Comparison of ENCODE assay signal across 8 mouse cellular contexts in the genomic region with DNA sequence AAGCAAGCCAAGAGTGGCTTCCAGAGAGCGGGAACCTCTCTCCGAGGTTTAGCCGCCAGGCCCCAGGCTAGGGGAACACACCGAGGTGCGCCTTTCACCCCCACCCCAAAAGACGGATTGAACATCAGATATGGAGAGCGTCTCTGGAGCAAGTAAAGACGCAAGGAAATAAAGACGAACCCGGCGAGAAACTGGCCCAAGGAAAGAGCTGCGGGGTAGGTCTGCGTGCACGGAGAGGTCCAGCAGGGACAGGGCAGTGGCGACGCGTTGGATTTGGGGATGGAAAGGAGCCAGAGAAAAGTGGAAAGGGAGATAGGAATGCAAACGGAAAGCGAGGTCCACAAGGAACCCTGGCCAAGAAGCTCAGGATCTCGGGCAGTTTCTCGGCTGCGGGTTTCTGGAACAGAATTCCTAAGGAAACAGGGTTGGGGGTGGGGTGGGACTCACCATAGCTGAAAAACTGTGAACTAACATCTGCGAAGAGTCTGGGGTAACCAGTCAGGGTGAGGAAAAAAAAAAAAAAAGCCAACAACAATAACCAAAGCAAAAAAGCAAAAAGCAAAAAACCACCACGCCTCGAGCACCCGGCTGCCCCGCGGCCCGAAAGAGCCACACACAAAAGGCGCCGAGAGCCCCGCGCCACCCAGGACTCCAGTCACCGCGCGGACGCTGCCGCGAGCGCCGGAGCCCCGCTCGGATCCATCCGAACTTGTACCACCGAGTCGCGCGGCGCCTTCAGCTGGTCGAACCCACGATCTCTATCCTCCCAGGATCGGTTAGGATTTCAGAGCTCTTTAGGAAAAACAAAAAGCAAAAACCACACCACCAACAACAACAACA. TPM values are rescaled to one million over a fixed set of nuclear protein-coding genes. Genes with fewer than 3 reads are reported as not detected.
DNase-seq lines count a peak whose midpoint lies in the region; ATAC-seq lines count a peak whose summit lies in the region.

No protein-coding gene starts in this region.

- no peak for ATAC-seq in heart, embryonic 15.5 days (replicated peaks; ENCODE audit: insufficient number of reproducible peaks, insufficient read depth, low FRiP score, low read depth)

- H3K4me3 ChIP-seq in heart, embryonic 15.5 days = peak overlapping the region; percentile 57
- H3K4me3 ChIP-seq in macrophage (ENCODE audit: inconsistent target) = peak overlapping the region; percentile 25; the same call in 1 of the 2 replicates

- H3K27ac ChIP-seq in heart, embryonic 15.5 days = no peak overlapping the region
- H3K27ac ChIP-seq in macrophage = no peak overlapping the region

- peaks cover 86% of the 10 kb centered on the region for H3K27me3 ChIP-seq in heart, embryonic 15.5 days

- H3K4me1 ChIP-seq in heart, embryonic 15.5 days (replicated peaks) = peaks cover 46% of the 10 kb centered on the region

- DNase-seq in heart, adult 11 months = peak; percentile 85
- no peak for DNase-seq in heart, adult 9 months (ENCODE audit: low spot score in 2 of 2)
- peak; percentile 58 for DNase-seq in ES-CJ7 (ENCODE audit: low read depth, low spot score)
- no peak for DNase-seq in adrenal gland, adult 8-10 months
- DNase-seq in urinary bladder, postnatal 14 days (ENCODE audit: low spot score) = no peak
- no peak for DNase-seq in frontal cortex, postnatal 14 days (ENCODE audit: low spot score in 2 of 2)

- no peaks in the 10 kb centered on the region for H3K36me3 ChIP-seq in heart, embryonic 15.5 days
- no peaks in the 10 kb centered on the region for H3K36me3 ChIP-seq in macrophage (ENCODE audit: inconsistent target)

- H3K79me2 ChIP-seq in macrophage (ENCODE audit: inconsistent target) = no peaks in the 10 kb centered on the region

- H3K9ac ChIP-seq in heart, embryonic 15.5 days = no peak overlapping the region

- no peaks in the 10 kb centered on the region for H3K9me3 ChIP-seq in heart, embryonic 15.5 days (replicated peaks)

- WGBS in heart, embryonic 15.5 days = under 1% methylated on average over 52 of the region's 52 CpGs
- 5% methylated on average over 51 of the region's 52 CpGs for WGBS in macrophage (ENCODE audit: missing documents)

- H3K4me2 ChIP-seq in heart, embryonic 15.5 days = peak overlapping the region; percentile 89

RNA-seq across cellular contexts. Expression of gene Tfap2a, which starts 8.4 kb away (rescaled TPM):
- 0.08 and 0.30 TPM in 2 replicates for polyA plus RNA-seq in heart, embryonic 15.5 days (2015; fragmentation: Nextera tagmentation; extraction: Ambion mirVana)
- not detected for total RNA-seq in macrophage (2018; cell fraction: chromatin; rRNA removed)
- under 1 TPM in 12 of 26 experiments, not detected in 14; 0.03 to 0.13 (median 0.07) TPM for total RNA-seq in macrophage (2018; cell fraction: cytosol; rRNA removed)
- total RNA-seq in macrophage (2018; cell fraction: nucleus; rRNA removed) = not detected
- polyA plus RNA-seq in macrophage (2018) = 0.10 TPM in 1 of 3 replicates, not detected in the others
- total RNA-seq in adrenal gland, adult 8-10 months (2022) = under 1 TPM; 0.14 to 0.41 (median 0.26) TPM

Comparison
In these comparisons a context has a peak if more than half of its experiments do, and no peak if none do; other contexts are left out.
1. DNase-seq: peak in heart, adult 11 months (single experiment) and ES-CJ7 (single experiment); none in heart, adult 9 months (0 of 2), adrenal gland, adult 8-10 months (single experiment), urinary bladder, postnatal 14 days (single experiment) and frontal cortex, postnatal 14 days (0 of 2).